Mouse (Mus musculus) CH12.LX (cell line): ENCODE measurements around the gene Has3. TPM values are rescaled to one million over a fixed set of nuclear protein-coding genes. Genes with fewer than 3 reads are reported as not detected.

Source experiments
- DNase-seq: peaks from one replicate; pipeline ENCODE4 v3.0.0-alpha.2; 2013; ENCODE audit errors: extremely low read depth
- H3K27ac ChIP-seq: 2 replicates; pipeline ENCODE4 v1.5.1; 2012; ENCODE audit warnings: low read depth, mild to moderate bottlenecking, control low read depth, moderate library complexity; ENCODE audit not compliant: insufficient read depth
- H3K27me3 ChIP-seq: replicated peaks from 2 replicates; pipeline ENCODE3; 2012; ENCODE audit warnings: inconsistent platforms
- H3K36me3 ChIP-seq, 2 experiments: replicated peaks in 1 of 2; 2 replicates each; pipeline versions ENCODE3 to v1.6.1; 2012; ENCODE audit warnings: inconsistent platforms in 1 of 2, low read length in 1 of 2, mild to moderate bottlenecking in 1 of 2, mixed read lengths in 1 of 2, moderate library complexity in 1 of 2; ENCODE audit not compliant: control insufficient read depth in 1 of 2, insufficient read depth in 1 of 2
- H3K4me1 ChIP-seq, 2 experiments: 2 replicates each; pipeline ENCODE4 v1.6.1; 2012; ENCODE audit warnings: inconsistent platforms in 1 of 2, moderate library complexity in 1 of 2; ENCODE audit not compliant: insufficient read depth in 2 of 2, control insufficient read depth in 1 of 2
- H3K4me2 ChIP-seq: 2 replicates; pipeline ENCODE4 v1.6.1; 2012; ENCODE audit warnings: low read depth, mild to moderate bottlenecking, control low read depth; ENCODE audit not compliant: poor library complexity, insufficient read depth, severe bottlenecking
- H3K4me3 ChIP-seq, 3 experiments: fragments of 150-350 bp in 1 of 3; sonication (generic) in 1 of 3; replicated peaks in 1 of 3; 2 replicates each; pipeline versions ENCODE3 to v1.5.1; 2011 to 2012; ENCODE audit warnings: low read depth in 2 of 3, low read length in 2 of 3, mild to moderate bottlenecking in 2 of 3, moderate library complexity in 2 of 3, control low read depth in 1 of 3, improper control_type of control experiment in 1 of 3, inconsistent platforms in 1 of 3, mixed read lengths in 1 of 3; ENCODE audit not compliant: poor library complexity in 1 of 3
- H3K79me2 ChIP-seq: replicated peaks from 2 replicates; pipeline ENCODE4 v1.6.1; 2012; ENCODE audit warnings: mild to moderate bottlenecking, moderate library complexity; ENCODE audit not compliant: control insufficient read depth, poor library complexity, insufficient read depth, severe bottlenecking; ENCODE audit errors: extremely low read depth
- H3K9ac ChIP-seq: 2 replicates; pipeline ENCODE4 v1.6.1; 2012; ENCODE audit warnings: low read depth, mild to moderate bottlenecking, control low read depth, moderate library complexity; ENCODE audit not compliant: insufficient read depth
- H3K9me3 ChIP-seq: replicated peaks from 2 replicates; pipeline ENCODE3; 2012; ENCODE audit warnings: low read length, inconsistent platforms, mixed read lengths
- ETS1 ChIP-seq: conservative IDR thresholded peaks from 2 replicates; pipeline ENCODE4 v1.6.1; 2012; ENCODE audit warnings: low read depth, mild to moderate bottlenecking, inconsistent platforms, low read length, improper control_type of control experiment, moderate library complexity
- HCFC1 ChIP-seq: IDR thresholded peaks from 2 replicates; pipeline ENCODE4 v1.6.1; 2012; ENCODE audit warnings: low read depth, mild to moderate bottlenecking, inconsistent platforms, low read length, improper control_type of control experiment
- JUND ChIP-seq: conservative IDR thresholded peaks from 2 replicates; pipeline ENCODE4 v1.6.1; 2011; ENCODE audit warnings: low read depth, low read length, improper control_type of control experiment
- KAT2A ChIP-seq: IDR thresholded peaks from 2 replicates; pipeline ENCODE4 v1.6.1; 2012; ENCODE audit warnings: low read length, improper control_type of control experiment, inconsistent platforms; ENCODE audit not compliant: insufficient replicate concordance
- MAFK ChIP-seq: IDR thresholded peaks from 2 replicates; pipeline ENCODE4 v1.6.1; 2011; ENCODE audit warnings: low read length, improper control_type of control experiment; ENCODE audit not compliant: insufficient replicate concordance
- MAX ChIP-seq: IDR thresholded peaks from 2 replicates; pipeline ENCODE4 v1.6.1; 2011; ENCODE audit warnings: low read length, improper control_type of control experiment
- MEF2A ChIP-seq: IDR thresholded peaks from 2 replicates; pipeline ENCODE4 v1.6.1; 2014; ENCODE audit warnings: low read depth, mild to moderate bottlenecking, inconsistent platforms, low read length, improper control_type of control experiment, borderline replicate concordance
- MXI1 ChIP-seq: IDR thresholded peaks from 2 replicates; pipeline ENCODE4 v1.6.1; 2011; ENCODE audit warnings: mild to moderate bottlenecking, low read depth, low read length, improper control_type of control experiment
- MYC ChIP-seq: IDR thresholded peaks from 2 replicates; pipeline ENCODE4 v1.6.1; 2011; ENCODE audit warnings: low read depth, mild to moderate bottlenecking, improper control_type of control experiment, low read length
- RAD21 ChIP-seq: IDR thresholded peaks from 2 replicates; pipeline ENCODE4 v1.6.1; 2011; ENCODE audit warnings: low read depth, mild to moderate bottlenecking, low read length, improper control_type of control experiment, moderate library complexity
- SIN3A ChIP-seq: IDR thresholded peaks from 2 replicates; pipeline ENCODE4 v1.6.1; 2012; ENCODE audit warnings: low read length, improper control_type of control experiment, inconsistent platforms
- SMC3 ChIP-seq: IDR thresholded peaks from 2 replicates; pipeline ENCODE4 v1.6.1; 2011; ENCODE audit warnings: low read depth, low read length, improper control_type of control experiment
- UBTF ChIP-seq: IDR thresholded peaks from 2 replicates; pipeline ENCODE4 v1.6.1; 2012; ENCODE audit warnings: low read depth, mild to moderate bottlenecking, inconsistent platforms, low read length, improper control_type of control experiment, moderate library complexity
- USF2 ChIP-seq: conservative IDR thresholded peaks from 2 replicates; pipeline ENCODE4 v1.6.1; 2011; ENCODE audit warnings: low read depth, low read length, improper control_type of control experiment
- ZKSCAN1 ChIP-seq: IDR thresholded peaks from 2 replicates; pipeline ENCODE4 v1.6.1; 2012; ENCODE audit warnings: low read depth, inconsistent platforms, low read length, improper control_type of control experiment, borderline replicate concordance
- ZNF384 ChIP-seq: IDR thresholded peaks from 2 replicates; pipeline ENCODE4 v1.6.1; 2012; ENCODE audit warnings: low read depth, low read length, improper control_type of control experiment, inconsistent platforms
- dilution Hi-C: fragments of 300-500 bp; cut with MboI; formaldehyde crosslinking; loops from 2 replicates; pipeline ENCODE4 v1.14.3; 2020; ENCODE audit warnings: low sequenced_read_pairs; ENCODE audit not compliant: extremely low pct_unique_long_range_greater_than_20kb, extremely low pct_ligation_motif_present
- in situ Hi-C: fragments of 300-500 bp; cut with MboI; formaldehyde crosslinking; loops from 3 replicates; pipeline ENCODE4 v1.14.3; 2019; ENCODE audit warnings: low sequenced_read_pairs, low pct_ligation_motif_present, low pct_unique_long_range_greater_than_20kb, mixed read lengths
- polyA plus RNA-seq: library from polyadenylated mRNA; unstranded; fragments of >175 nt; gene quantifications from 2 replicates; pipeline ENCODE4 v1.2.1, GENCODE M21; 2012; ENCODE audit warnings: low read depth; ENCODE audit not compliant: insufficient read length
- total RNA-seq, 2 experiments: library from RNA; depleted of rRNA; stranded (reverse); fragments of 300-350 nt in 1 of 2; fragments of >200 nt in 1 of 2; gene quantifications; 2 replicates each; pipeline ENCODE4 v1.2.3; 2012 to 2014

Has3 gene
- total and polyA plus RNA-seq, 3 experiments: 0.29 to 3.7 TPM; not detected in 1

GRCm38 (mm10) chr8:106907450-106907849, 37.4 kb downstream of the Has3 start:
- no peak for DNase-seq
- dilution Hi-C loops (no loop called here), in situ Hi-C loops (no loop called here)
- Histone ChIP-seq H3K4me1 (no peaks in the 10 kb centered on the region), H3K27me3 (no peaks in the 10 kb centered on the region), H3K27ac (no peak overlapping the region), H3K4me3 (no peak overlapping the region), H3K4me2 (no peak overlapping the region), H3K9ac (no peak overlapping the region), H3K36me3 (peaks cover 85% of the 10 kb centered on the region in 2 experiments), H3K79me2 (0 out of 2 replicates have a peak, but pooled peaks cover 10% of the 10 kb centered on the region), H3K9me3 (no peaks in the 10 kb centered on the region)
- TF ChIP-seq SIN3A (no peak), MEF2A (no peak), ZNF384 (no peak), JUND (no peak), ETS1 (no peak), MAX (no peak), USF2 (no peak), RAD21 (no peak), MYC (no peak), KAT2A (no peak), UBTF (no peak), MXI1 (no peak)

DNA sequence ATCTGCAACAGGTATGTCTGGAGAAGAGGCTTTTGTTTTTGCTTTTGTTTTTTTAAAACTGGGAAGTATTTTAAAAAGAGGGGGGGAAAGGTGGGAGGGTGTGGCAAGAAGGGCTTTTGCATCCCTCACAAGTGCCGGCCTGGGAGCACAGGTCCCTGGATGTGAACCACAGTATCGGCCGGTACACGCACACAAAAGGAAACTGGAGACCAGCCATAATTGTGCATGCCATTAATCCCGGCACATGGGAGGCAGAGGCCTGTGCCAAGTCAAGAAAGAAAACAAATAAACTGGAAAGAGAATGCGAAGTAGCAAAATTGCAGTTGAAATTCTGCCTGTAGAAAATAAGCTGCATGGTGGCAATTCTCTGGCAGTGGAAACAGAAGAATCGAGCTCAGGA, 38.2 kb downstream of the Has3 start:
- Histone ChIP-seq H3K4me3 (no peak overlapping the region), H3K9ac (no peak overlapping the region), H3K36me3 (peaks cover 82 to 84% of the 10 kb centered on the region in 2 experiments), H3K4me2 (no peak overlapping the region), H3K27ac (no peak overlapping the region), H3K27me3 (no peaks in the 10 kb centered on the region), H3K79me2 (0 out of 2 replicates have a peak, but pooled peaks cover 5% of the 10 kb centered on the region), H3K4me1 (no peaks in the 10 kb centered on the region), H3K9me3 (no peaks in the 10 kb centered on the region)
- in situ Hi-C loops: no loop called here
- no peak for TF ChIP-seq KAT2A
- TF ChIP-seq HCFC1: no peak
- no peak for TF ChIP-seq MAFK
- no peak for TF ChIP-seq UBTF
- no peak for TF ChIP-seq ZKSCAN1
- no peak for TF ChIP-seq SMC3
- no peak for TF ChIP-seq MYC
- dilution Hi-C loops: no loop called here
- DNase-seq: no peak
